Mouse (Mus musculus) midbrain, embryonic 10.5 days (tissue): ENCODE results near the gene Gm20888. TPM values are rescaled to one million over a fixed set of nuclear protein-coding genes. Genes with fewer than 3 reads are reported as not detected.
"Not testable (repeated sequence)": the region's sequence is repeated elsewhere in the genome, so short reads cannot be mapped to it uniquely, and the experiment has no call there.

Experiments used
- DNase-seq: peaks from one replicate; pipeline ENCODE4 v3.0.0-alpha.2; 2017; ENCODE audit warnings: low spot score
- H3K27ac ChIP-seq: fragments of 300-500 bp; sonication (generic); replicated peaks from 2 replicates; pipeline ENCODE4 v1.5.1; 2016; ENCODE audit warnings: mild to moderate bottlenecking
- H3K27me3 ChIP-seq: fragments of 300-500 bp; sonication (generic); 2 replicates; pipeline ENCODE4 v1.6.1; 2016; ENCODE audit warnings: low read depth, mild to moderate bottlenecking; ENCODE audit not compliant: poor library complexity, severe bottlenecking
- H3K36me3 ChIP-seq: fragments of 300-500 bp; sonication (generic); 2 replicates; pipeline ENCODE4 v1.6.1; 2016; ENCODE audit warnings: mild to moderate bottlenecking, moderate library complexity
- H3K4me1 ChIP-seq: fragments of 300-500 bp; sonication (generic); 2 replicates; pipeline ENCODE4 v1.6.1; 2016
- H3K4me3 ChIP-seq: fragments of 300-500 bp; sonication (generic); 2 replicates; pipeline ENCODE4 v1.5.1; 2016; ENCODE audit warnings: mild to moderate bottlenecking, moderate library complexity
- H3K9me3 ChIP-seq: fragments of 300-500 bp; sonication (generic); replicated peaks from 2 replicates; pipeline ENCODE4 v1.6.1; 2016; ENCODE audit warnings: mild to moderate bottlenecking
- WGBS: fragments of 180-500 bp; shearing (Covaris S2); methylation state at CpG from one replicate; pipeline ENCODE4 v1.1.7; 2016; 5-methylcytosine and 5-hydroxymethylcytosine counted together
- polyA plus RNA-seq: library from polyadenylated mRNA; unstranded; fragments of >200 nt; fragmentation: Nextera tagmentation; extraction: Ambion mirVana; gene quantifications from 2 replicates; pipeline ENCODE4 v1.2.1, GENCODE M21; 2016

The Gm20888 gene
- polyA plus RNA-seq, result not detected in 2 replicates

DNA sequence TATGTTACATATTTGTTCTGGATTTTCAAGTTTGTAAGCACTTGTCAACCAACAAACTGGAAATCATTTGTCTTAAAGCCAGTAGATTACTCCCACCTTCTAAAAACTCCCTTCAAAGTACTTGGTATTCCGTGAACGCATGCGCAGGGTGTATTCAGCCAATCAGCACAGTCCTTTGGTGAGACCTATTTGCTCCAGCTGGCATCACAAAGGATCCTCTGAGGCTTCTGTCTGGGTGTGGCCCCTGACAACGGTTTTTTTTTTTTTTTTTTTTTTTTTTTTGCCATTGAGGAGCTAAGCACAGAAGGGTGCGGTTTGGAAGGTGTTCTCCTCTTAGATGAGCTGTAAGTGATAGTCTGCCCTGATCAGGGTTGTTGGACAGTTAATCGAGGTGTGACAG, at the start of gene Gm20888:
Gm20888 (plus strand) TSS at position 301 of the 400 bp plus-strand sequence.
- not testable (repeated sequence) for DNase-seq, H3K4me1 ChIP-seq, H3K36me3 ChIP-seq, H3K4me3 ChIP-seq, H3K27ac ChIP-seq, H3K9me3 ChIP-seq, H3K27me3 ChIP-seq
- no CpG with 5 or more reads among the region's 6 CpGs for WGBS

Other genes with a start within 250 kb of the Gm20888 start
- not detected in 2 replicates for gene Gm21118, start 168.2 kb upstream of the Gm20888 start, polyA plus RNA-seq
- not detected in 2 replicates for gene Gm29423, start 138.6 kb upstream of the Gm20888 start, polyA plus RNA-seq
- not detected in 2 replicates for gene Gm29644, start 138.5 kb upstream of the Gm20888 start, polyA plus RNA-seq